ENCODE assay signal across 8 mouse cellular contexts in the genomic region with DNA sequence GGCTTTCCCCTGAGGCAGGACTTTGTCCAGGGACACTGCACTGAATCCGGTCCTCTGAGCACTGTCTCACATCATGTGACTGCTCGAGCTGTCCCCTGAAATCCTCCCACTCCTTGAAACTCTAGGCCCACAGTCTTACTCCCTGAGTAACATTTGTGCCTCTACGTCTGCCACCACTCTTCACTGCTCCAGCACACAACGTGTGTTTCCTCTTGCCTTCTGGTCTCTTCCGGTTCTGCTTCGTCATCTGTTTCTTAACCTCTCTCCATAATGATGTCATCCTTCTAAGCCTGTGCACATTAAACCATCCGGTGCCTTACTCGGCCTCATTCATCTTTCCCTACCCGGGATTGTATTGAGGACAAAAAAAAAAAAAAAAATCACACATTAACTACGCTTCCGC. TPM values are rescaled to one million over a fixed set of nuclear protein-coding genes. Genes with fewer than 3 reads are reported as not detected.
DNase-seq lines count a peak whose midpoint lies in the region; ATAC-seq and TF ChIP-seq lines count a peak whose summit lies in the region.
"Had no signal": no experiment of that assay in that cellular context is flagged by ENCODE, and none has a peak within 500 bp of the region (broad histone marks: within the 10 kb centered on the region; RNA-seq: fewer than 3 reads in every experiment).

No protein-coding gene starts in this region.

- no peaks in the 10 kb centered on the region for H3K36me3 ChIP-seq in neural tube, embryonic 13.5 days
- no peaks in the 10 kb centered on the region for H3K36me3 ChIP-seq in forebrain, embryonic 15.5 days
- H3K36me3 ChIP-seq in stomach, postnatal 0 days (ENCODE audit: control insufficient read depth, insufficient read depth, low read length), result no peaks in the 10 kb centered on the region
- no peaks in the 10 kb centered on the region for H3K36me3 ChIP-seq in midbrain, embryonic 16.5 days (ENCODE audit: control insufficient read depth, insufficient read depth, low read length)
- H3K36me3 ChIP-seq: neural tube, embryonic 12.5 days had no signal

- no peak overlapping the region for H3K4me2 ChIP-seq in neural tube, embryonic 13.5 days
- 0 out of 2 replicates have a peak overlapping the region, but pooled peaks have one; percentile 2 for H3K4me2 ChIP-seq in forebrain, embryonic 15.5 days (replicated peaks)
- no peak overlapping the region for H3K4me2 ChIP-seq in stomach, postnatal 0 days (replicated peaks; ENCODE audit: low read depth)
- no peak overlapping the region for H3K4me2 ChIP-seq in midbrain, embryonic 16.5 days (ENCODE audit: low read length)
- H3K4me2 ChIP-seq: neural tube, embryonic 12.5 days had no signal

- DNase-seq in neural tube, embryonic 10.5 days (ENCODE audit: extremely low spot score, low spot score), result no peak
- DNase-seq in kidney, postnatal 25 days, result peak; percentile 33 to 66
- DNase-seq in stomach, postnatal 0 days (ENCODE audit: low spot score), result no peak
- DNase-seq in right cerebral cortex, postnatal 4 days, result no peak

- no peak for TF ChIP-seq CTCF in stomach, postnatal 0 days (IDR thresholded peaks at IDR 0.05; ENCODE audit: low read depth)

- ATAC-seq in neural tube, embryonic 13.5 days (ENCODE audit: low read depth), result no peak; the same call in 1 of the 2 replicates
- no peak; the same call in 1 of the 2 replicates for ATAC-seq in forebrain, embryonic 15.5 days (replicated peaks)
- peak; percentile 74 for ATAC-seq in stomach, postnatal 0 days (ENCODE audit: low FRiP score, low TSS enrichment)
- ATAC-seq in midbrain, embryonic 16.5 days, result no peak

- H3K9ac ChIP-seq in neural tube, embryonic 13.5 days, result 0 out of 2 replicates have a peak overlapping the region, but pooled peaks have one; percentile 5
- no peak overlapping the region for H3K9ac ChIP-seq in forebrain, embryonic 15.5 days (replicated peaks)
- H3K9ac ChIP-seq in stomach, postnatal 0 days (ENCODE audit: low read length), result no peak overlapping the region
- no peak overlapping the region for H3K9ac ChIP-seq in midbrain, embryonic 16.5 days (ENCODE audit: low read depth, low read length)
- H3K9ac ChIP-seq: neural tube, embryonic 12.5 days had no signal

- no peak overlapping the region for H3K4me3 ChIP-seq in neural tube, embryonic 13.5 days
- no peak overlapping the region for H3K4me3 ChIP-seq in forebrain, embryonic 15.5 days
- no peak overlapping the region for H3K4me3 ChIP-seq in stomach, postnatal 0 days (ENCODE audit: low read depth, low read length)
- no peak overlapping the region for H3K4me3 ChIP-seq in midbrain, embryonic 16.5 days (ENCODE audit: low read depth, low read length)
- H3K4me3 ChIP-seq: neural tube, embryonic 12.5 days had no signal

- H3K4me1 ChIP-seq in neural tube, embryonic 13.5 days (replicated peaks), result peaks cover 15% of the 10 kb centered on the region
- peaks cover 10% of the 10 kb centered on the region; the same call in 1 of the 2 replicates for H3K4me1 ChIP-seq in forebrain, embryonic 15.5 days
- H3K4me1 ChIP-seq in stomach, postnatal 0 days (replicated peaks; ENCODE audit: control insufficient read depth, insufficient read depth), result peaks cover 3% of the 10 kb centered on the region
- 0 out of 2 replicates have a peak, but pooled peaks cover 2% of the 10 kb centered on the region for H3K4me1 ChIP-seq in midbrain, embryonic 16.5 days (ENCODE audit: control insufficient read depth, insufficient read depth, low read length)

- 42% methylated on average over 11 of the region's 11 CpGs for WGBS in neural tube, embryonic 13.5 days
- WGBS in forebrain, embryonic 15.5 days, result 31% methylated on average over 11 of the region's 11 CpGs
- 43% methylated on average over 11 of the region's 11 CpGs for WGBS in stomach, postnatal 0 days
- 56% methylated on average over 11 of the region's 11 CpGs for WGBS in midbrain, embryonic 16.5 days

- peak overlapping the region; percentile 20; the same call in 1 of the 2 replicates for H3K27ac ChIP-seq in neural tube, embryonic 13.5 days (replicated peaks)
- H3K27ac ChIP-seq in forebrain, embryonic 15.5 days (replicated peaks), result 0 out of 2 replicates have a peak overlapping the region, but pooled peaks have one; percentile 8
- no peak overlapping the region for H3K27ac ChIP-seq in stomach, postnatal 0 days (replicated peaks)
- no peak overlapping the region for H3K27ac ChIP-seq in midbrain, embryonic 16.5 days (ENCODE audit: low read length)
- H3K27ac ChIP-seq: neural tube, embryonic 12.5 days had no signal

- TF ChIP-seq EP300 in stomach, postnatal 0 days (optimal IDR thresholded peaks at IDR 0.05), result no peak

- H3K9me3 ChIP-seq in neural tube, embryonic 13.5 days, result no peaks in the 10 kb centered on the region
- no peaks in the 10 kb centered on the region for H3K9me3 ChIP-seq in forebrain, embryonic 15.5 days
- H3K9me3 ChIP-seq in stomach, postnatal 0 days (ENCODE audit: control insufficient read depth, low read length), result no peaks in the 10 kb centered on the region
- H3K9me3 ChIP-seq in midbrain, embryonic 16.5 days (replicated peaks; ENCODE audit: control insufficient read depth, low read length, poor library complexity, severe bottlenecking), result no peaks in the 10 kb centered on the region
- H3K9me3 ChIP-seq: neural tube, embryonic 12.5 days had no signal

- H3K27me3 ChIP-seq in neural tube, embryonic 13.5 days, result no peaks in the 10 kb centered on the region
- H3K27me3 ChIP-seq in forebrain, embryonic 15.5 days, result no peaks in the 10 kb centered on the region
- H3K27me3 ChIP-seq in stomach, postnatal 0 days (ENCODE audit: control insufficient read depth, insufficient read depth, low read length), result no peaks in the 10 kb centered on the region
- no peaks in the 10 kb centered on the region for H3K27me3 ChIP-seq in midbrain, embryonic 16.5 days (ENCODE audit: control insufficient read depth, insufficient read depth, low read depth, low read length)
- H3K27me3 ChIP-seq: neural tube, embryonic 12.5 days had no signal

RNA-seq across cellular contexts. Expression of a gene that starts 28.2 kb away (rescaled TPM):
- polyA plus RNA-seq in neural tube, embryonic 13.5 days (2015; fragmentation: Nextera tagmentation; extraction: Ambion mirVana), result 24.4 and 27.2 TPM in 2 replicates
- 52.9 and 53.8 TPM in 2 replicates for polyA plus RNA-seq in forebrain, embryonic 15.5 days (2015; fragmentation: Nextera tagmentation; extraction: Ambion mirVana)
- polyA plus RNA-seq in stomach, postnatal 0 days (2015; fragmentation: Nextera tagmentation; extraction: Ambion mirVana), result 6.0 and 7.8 TPM in 2 replicates
- polyA plus RNA-seq in midbrain, embryonic 16.5 days (2015; fragmentation: Nextera tagmentation; extraction: Ambion mirVana), result 22.1 and 23.4 TPM in 2 replicates

Comparison
In these comparisons a context has a peak if more than half of its experiments do, and no peak if none do; other contexts are left out.
1. H3K27ac ChIP-seq: peak in neural tube, embryonic 13.5 days (single experiment) and forebrain, embryonic 15.5 days (single experiment); none in stomach, postnatal 0 days (single experiment) and midbrain, embryonic 16.5 days (single experiment).
2. DNase-seq: peak in kidney, postnatal 25 days (2 of 2); none in neural tube, embryonic 10.5 days (single experiment), stomach, postnatal 0 days (single experiment) and right cerebral cortex, postnatal 4 days (single experiment).